Mouse (Mus musculus) heart, adult 2 months (tissue): ENCODE data around the gene Atf1.

Experiments
- CTCF ChIP-seq: fragments of 200-600 bp; IDR thresholded peaks from 2 replicates; pipeline ENCODE4 v1.8.1; 2022; ENCODE audit warnings: antibody characterized with exemption, mild to moderate bottlenecking, moderate library complexity
- POLR2A ChIP-seq: fragments of 200-500 bp; IDR thresholded peaks from 2 replicates; pipeline ENCODE4 v1.6.1; 2011; ENCODE audit warnings: mild to moderate bottlenecking, low read depth, low read length, control low read depth; ENCODE audit not compliant: insufficient read depth

- TF ChIP-seq POLR2A (no peak), CTCF (no peak)
Measured at GRCm38 (mm10) chr15:100220916-100221315, 6.7 kb upstream of the Atf1 start.
